Mouse (Mus musculus) left cerebral cortex, postnatal 14 days (tissue): ENCODE results near the gene Canx. TPM values are rescaled to one million over a fixed set of nuclear protein-coding genes. Genes with fewer than 3 reads are reported as not detected.
"Not testable (repeated sequence)": the region's sequence is repeated elsewhere in the genome, so short reads cannot be mapped to it uniquely, and the experiment has no call there.

Source experiments
- DNase-seq, 2 experiments: peaks; one replicate each; pipeline ENCODE4 v3.0.0; 2021 to 2022; ENCODE audit warnings: low spot score in 2 of 2, mixed read lengths in 1 of 2
- intact Hi-C: fragments of 180-260 bp; cut with DNase I; formaldehyde crosslinking; loops from one replicate; pipeline ENCODE4 v1.15.1; 2025
- total RNA-seq, 2 experiments: library from RNA; stranded (reverse); gene quantifications; 2 replicates each; pipeline ENCODE4 v1.2.3; 2021

The Canx gene
- total RNA-seq, 2 experiments from 2014 or later = 404 to 407 TPM

DNA sequence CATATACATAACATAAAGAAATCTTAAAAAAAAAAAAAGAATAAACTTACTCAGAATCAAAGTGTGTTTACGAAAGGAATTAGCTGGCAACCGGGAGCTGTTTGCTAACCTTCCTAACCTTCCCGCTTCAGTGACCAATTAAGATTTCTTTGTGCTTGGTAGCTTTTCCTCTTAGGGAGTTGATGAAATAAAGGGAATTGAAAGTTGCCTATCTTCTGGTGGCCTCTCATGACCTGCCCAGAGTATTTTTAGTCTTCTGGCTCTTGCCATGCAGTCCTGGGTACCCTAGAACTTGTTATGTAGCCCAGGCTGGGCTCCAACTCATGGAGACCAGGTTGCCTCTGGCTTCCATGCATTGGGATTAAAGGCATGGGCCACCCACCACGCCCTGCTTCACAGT, 20.0 kb upstream of the Canx start:
- intact Hi-C loops = no loop called here
- no peak for DNase-seq

DNA sequence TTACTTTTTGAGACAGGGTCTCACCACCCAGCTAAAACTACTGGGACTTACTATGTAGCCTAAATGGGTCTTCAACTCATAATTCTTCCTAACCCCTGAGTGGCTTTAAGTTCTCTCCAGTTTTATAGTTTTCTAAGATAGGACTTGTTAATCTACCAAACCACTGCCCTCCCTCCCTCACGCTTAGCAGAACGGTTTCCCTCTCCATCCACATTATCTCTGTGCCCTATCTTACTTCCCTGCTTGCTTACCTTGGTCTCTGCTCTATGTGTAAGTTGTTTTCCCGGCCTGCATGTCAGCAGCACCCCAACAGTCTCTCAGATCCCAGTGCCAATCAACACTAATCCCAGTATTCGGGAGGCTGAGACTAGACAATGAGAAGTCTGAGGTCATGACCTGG, 11.4 kb upstream of the Canx start:
- intact Hi-C loops = no loop called here

DNA sequence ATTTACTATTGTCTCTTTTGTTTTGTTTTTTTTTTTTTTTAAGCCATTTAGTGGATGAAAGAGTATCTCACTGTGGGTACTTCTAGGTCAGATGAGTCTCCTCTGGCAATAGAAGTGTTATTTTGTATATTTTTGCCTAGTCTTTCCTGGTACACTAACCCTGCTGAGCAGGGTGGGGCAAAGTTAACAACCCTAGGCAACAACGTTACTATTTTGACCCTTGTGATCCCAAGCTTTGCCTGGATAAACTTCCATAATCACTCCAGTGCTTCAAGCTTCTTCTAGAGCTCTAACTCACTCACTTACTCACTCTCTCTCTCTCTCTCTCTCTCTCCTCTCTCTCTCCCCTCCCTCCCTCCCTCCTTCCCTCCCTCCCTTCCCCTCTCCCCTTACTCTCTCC, 10.7 kb upstream of the Canx start:
- intact Hi-C loops = no loop called here
- no peak for DNase-seq

More for the DNA sequence above, 11.4 kb upstream of the Canx start:
- no peak for DNase-seq

DNA sequence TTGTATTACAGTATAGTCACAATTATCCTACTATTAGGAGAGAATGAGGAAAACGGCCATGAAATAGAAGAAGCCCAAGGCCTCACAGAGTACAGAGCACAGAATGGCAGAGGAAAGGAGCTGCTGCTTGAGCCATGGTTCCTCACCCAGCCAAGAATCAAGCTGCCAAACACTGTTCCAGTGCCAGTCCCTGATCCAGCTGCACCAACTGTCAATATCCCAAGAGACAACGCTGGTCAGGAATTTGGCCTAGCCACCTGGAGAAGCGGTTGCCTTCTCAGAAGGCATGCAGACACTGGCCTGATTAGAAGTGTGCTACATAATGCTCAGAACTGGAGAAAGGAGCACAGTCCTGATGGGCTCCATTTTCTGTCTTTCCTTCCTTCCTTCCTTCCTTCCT, 7.7 kb upstream of the Canx start:
- intact Hi-C loops = no loop called here
- no peak for DNase-seq

DNA sequence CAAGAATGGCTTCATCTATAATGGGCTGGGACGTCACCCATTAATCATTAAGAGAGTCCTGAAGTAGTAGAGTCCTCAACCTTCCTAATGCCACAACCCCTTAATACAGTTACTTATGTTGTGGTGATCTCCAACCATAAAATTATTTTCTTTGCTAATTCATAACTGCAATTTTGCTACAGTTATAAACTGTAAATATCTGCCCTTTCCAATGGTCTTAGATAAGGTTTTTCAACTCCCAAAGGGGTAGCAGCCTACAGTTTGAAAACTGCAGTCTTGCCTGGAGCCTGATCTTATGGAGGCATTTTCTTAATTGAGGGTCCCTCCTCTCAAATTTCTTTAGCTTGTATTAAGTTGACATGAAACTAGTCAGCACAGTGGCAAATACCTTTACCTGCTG, 3.9 kb upstream of the Canx start:
- intact Hi-C loops = loop anchor here (5.0 kb wide), 1 partner anchor 33 kb away; no protein-coding TSS in a partner anchor
- DNase-seq = no peak

DNA sequence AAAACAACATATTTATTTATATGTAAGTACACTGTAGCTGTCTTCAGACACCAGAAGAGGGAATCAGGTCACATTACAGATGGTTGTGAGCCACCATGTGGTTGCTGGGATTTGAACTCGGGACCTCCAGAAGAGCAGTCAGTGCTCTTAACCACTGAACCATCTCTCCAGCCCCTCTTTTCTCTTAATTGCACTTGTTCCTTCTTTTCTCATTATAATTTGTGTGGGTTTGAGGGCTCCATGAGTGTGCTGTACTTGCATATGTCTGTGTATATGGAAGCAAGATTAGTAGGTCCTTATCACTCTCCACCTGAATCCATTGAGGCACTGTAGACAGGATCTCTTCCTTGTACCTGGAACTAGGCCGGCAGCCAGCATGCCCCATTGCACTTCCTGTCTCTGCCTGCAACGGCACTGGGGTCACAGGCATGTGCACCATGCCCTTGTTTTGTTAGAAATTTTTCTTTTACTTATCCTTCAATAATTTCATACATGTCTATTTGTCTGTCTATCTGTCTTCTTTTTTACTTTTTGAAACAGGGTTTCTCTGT, 2.7 kb upstream of the Canx start:
- DNase-seq = no peak
- intact Hi-C loops = loop anchor here (5.0 kb wide), 1 partner anchor 34 kb away; no protein-coding TSS in a partner anchor

DNA sequence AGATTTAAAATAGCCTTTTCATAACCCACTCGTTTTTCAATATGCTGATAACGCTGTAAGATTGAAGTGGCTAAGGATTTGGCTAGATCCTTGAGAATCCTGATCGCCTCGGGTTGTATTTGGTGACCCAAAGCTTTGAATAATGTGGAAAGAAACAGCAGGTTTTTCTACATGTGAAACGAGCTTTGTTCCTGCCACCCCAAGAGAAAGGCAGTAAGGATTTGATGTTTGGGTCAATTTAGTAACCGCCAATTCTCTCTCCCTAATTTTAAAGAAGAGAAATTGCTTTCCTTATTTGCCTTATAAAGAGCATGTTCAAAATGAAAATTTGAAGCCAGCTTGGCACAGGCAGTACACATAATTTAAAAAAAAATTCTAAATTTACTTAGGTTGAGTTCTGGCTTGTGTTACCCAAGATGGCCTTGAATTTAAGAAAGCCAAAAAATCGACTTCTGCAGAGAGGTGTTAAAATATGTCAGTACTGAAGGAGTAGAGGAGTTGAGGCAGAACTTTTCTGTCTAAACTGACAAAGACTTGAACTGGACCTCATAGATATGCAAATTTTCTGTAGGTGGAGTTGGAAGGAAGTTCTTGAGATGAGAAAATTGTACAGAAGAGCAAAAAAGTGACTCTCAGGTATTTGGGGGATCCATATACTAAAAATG, 961 bp upstream of the Canx start:
- peak in 1 of 2 experiments; percentile 8 for DNase-seq
- intact Hi-C loops = loop anchor here (5.0 kb wide), 1 partner anchor 36 kb away; no protein-coding TSS in a partner anchor

DNA sequence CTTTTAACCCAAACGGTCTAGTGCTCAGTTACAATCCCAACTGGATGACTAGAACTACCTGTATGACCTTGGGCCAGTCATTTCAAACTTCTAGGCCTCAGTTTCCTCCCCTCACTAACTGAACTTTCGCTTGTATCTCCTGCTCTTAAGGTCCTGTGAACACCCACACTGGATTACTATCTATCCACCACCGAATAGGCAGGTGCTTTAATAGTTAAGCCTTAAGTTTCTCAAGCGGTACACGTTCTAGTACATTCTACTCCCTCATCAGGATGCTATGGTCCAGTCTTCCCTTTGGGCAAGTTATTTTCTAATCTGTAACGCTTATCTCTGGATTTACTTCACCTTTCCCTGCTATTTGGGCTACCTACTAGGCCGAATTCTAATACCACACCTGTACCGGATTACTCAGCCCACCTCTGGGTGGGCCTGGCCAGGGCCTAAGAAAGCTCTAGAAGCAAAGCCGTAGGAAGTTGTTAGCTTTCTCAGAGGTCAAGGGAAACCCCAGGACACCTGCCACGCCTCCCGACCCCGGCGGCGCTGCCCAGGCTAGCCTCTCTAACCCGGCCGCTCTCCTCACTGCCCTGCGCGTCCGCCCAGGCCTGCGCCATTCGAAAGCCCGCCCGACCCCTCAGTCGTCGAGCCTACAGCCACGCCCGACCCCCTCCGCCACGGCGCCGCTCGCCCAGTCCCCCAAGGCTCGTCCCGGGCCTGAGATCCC, 562 bp downstream of the Canx start:
- intact Hi-C loops = loop anchor here (5.0 kb wide), 1 partner anchor 37 kb away; no protein-coding TSS in a partner anchor
- no peak for DNase-seq

DNA sequence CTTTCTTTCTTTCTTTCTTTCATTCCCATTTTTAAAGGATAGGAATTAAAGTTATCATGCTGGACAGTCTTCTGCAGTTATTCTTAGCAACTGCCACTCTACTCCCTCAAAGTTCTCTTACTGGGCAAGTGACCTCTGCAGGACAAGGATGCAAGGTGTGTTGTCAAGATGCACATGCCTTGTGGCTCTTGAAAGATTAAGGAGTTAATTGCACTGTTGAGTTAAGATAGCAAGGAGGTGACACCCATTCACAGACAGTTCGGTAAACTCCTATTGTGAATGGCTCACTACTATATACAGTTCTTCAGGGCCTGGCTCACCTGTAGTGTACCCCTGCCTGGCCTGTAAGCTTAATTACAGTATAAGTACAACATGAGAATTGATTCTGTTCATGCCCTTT, 1.6 kb downstream of the Canx start:
- DNase-seq = no peak
- intact Hi-C loops = no loop called here

DNA sequence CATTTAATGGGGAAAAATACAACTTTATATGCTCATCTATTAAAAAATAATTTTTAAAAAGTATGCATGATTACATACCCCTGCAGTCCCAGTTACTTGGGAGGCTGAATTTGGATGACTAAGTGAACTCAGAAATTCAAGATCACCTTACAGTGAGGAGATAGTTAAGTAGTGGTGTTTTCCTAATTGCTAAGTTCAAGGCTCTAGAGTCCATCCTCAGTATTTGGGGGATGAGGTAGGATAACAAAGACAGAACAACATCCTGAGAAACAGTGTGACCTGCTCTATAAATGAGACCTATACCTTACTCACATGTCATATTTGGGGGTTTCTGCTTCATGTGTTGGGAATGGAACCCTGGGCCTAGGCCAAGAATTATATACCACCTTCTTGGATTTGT, 3.1 kb downstream of the Canx start:
- no peak for DNase-seq
- intact Hi-C loops = no loop called here

DNA sequence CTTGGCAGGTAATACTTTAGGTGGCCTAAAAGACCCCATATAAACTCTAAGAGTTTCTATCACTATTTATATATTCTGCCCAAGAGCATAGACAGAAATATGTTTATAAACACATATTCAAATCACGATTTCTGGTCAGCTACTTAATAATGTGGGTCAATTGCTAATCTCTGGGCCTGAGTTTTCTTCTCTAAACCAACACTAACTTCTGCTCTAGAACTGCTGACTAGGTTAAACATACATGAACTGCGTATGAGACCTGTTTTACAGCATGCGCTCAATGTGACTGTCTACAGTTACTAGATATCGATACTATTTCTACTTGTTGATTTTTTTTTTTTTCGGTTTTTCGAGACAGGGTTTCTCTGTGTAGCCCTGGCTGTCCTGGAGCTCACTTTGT, 4.2 kb downstream of the Canx start:
- intact Hi-C loops = no loop called here
- DNase-seq = no peak

DNA sequence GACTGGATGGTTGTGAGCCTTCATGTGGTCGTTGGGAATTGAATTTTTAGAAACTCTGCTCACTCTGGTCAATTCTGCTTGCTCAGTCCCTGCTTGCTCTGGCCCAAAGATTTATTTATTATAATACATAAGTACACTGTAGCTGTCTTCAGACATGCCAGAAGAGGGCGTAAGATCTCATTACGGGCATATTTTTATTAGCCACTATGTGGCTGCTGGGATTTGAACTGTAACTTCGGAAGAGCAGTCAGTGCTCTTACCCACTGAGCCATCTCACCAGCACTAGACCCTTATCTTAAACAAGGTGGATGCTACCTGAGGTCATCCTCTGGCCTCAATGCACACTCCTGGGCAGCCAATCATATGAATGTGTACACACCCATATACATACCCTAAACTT, 6.1 kb downstream of the Canx start:
- intact Hi-C loops, DNase-seq: not testable (repeated sequence)

DNA sequence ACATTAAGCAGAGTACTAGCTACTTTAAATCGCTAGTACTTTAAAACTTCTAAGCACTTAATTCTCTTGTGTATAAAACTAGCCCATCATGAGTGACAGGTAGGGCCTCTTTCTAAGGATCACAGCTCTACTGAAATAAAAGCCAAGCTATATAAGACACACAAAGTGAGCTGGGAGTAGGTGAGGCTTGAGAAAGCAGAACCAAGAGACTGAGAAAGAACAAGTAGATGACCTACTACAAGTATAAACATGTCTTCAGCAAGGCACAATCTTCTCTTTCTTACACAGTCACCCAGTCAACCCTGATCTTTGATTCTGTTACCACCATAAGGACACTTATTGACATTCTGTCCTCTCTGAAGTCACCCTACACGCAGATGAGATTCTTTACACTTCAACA, 12.7 kb downstream of the Canx start:
- DNase-seq = no peak
- intact Hi-C loops = no loop called here

DNA sequence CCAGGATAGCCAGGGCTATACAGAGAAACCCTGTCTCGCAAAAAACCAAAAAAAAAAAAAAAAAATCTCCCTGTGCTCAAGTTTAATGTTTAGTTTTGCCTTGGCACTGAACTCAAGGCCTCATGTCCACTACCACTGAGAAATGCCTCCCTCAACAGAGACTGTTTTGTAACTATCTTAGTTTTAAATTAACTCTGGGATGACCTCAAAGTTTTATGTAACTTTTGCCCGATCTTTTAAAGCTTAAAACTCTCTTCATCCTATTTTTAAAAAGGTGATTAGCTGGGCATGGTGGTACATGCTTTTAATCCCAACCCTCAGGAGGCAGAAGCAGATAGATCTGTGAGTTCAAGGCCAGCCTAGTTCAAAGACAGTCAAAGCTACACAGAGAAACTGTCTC, 22.1 kb downstream of the Canx start:
- intact Hi-C loops = no loop called here
- no peak for DNase-seq

DNA sequence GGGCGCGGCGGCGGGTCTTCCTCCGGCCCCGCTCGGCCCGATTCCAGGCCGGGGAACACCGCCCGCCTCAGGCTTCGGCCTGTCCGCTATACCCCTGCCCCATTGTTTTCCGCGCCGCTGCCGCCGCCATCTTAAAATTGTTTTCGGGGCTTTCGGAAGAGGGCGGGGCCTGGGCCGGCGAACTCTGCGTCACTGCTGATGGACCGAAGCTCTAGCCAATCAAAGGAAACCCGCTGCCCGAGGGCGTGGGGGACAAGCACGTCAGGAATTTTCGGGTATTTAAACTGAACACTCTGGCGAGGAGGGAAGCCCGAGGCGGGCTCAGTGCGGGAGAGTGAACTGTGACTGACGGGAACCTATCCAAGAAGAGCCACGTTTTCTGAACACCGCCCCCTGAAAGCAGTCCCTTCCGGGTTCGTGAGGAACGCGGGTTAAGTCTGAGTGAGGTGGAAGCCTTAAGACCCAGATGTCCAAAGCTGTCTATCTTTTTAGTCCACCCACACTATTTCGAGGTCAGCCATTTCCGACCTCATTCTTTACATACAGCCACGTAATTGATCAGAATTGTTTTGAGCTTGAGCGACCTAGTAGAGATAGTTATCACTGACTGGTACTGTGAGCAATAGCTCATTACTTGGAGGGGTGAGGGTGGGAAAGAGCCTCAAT, 33.1 kb downstream of the Canx start, which contains the start of gene Maml1:
Gene Maml1, minus strand, starts transcription at position 122 of the 666 bp plus-strand sequence.
- peak; percentile 98 to 99 for DNase-seq
- intact Hi-C loops = loop anchor here (5.0 kb wide), 1 partner anchor 55 kb away; the partner anchor contains the start of gene Ltc4s

DNA sequence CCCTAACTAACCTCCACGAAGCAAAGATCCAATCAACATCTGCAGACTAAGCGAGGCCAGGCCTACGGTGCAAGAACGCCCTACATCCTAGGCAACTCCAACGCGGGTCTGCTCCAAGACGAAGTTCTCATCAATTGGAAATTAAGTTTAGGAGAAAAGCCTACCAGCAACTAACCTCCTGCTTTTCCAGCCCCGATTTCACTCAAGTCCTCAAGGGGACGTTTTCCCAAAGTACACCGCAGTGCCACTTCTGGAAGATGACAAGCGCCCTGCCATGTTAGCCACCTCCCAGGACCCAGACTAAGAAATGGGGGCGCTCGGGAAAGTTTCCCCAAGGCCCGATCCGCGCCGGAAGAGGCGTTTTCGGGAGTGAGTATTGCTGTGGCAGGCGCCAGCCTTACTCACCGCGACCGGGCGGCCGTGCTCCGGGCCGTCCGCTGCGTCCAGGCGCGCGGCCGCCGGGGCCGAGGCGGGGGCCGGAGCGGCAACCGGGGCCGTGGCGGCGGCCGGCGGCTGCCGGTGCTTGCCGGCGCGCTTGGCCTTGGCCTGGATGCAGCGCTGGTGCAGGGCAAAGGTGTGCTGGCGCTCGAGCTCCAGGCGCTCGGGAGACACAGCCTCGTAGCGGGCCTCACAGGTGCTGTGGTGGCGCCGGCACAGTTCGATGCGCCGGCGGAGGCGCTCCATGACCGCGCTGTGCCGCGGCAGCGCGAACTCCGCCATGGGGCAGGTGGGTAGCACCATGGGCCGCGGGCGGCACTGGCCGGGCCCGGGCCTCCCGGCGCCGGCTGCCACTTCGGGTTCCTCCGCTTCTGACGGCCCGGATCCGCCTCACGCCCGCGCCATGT, 33.9 kb downstream of the Canx start:
- intact Hi-C loops = loop anchor here (5.0 kb wide), 1 partner anchor 54 kb away; the partner anchor contains the start of gene Ltc4s
- peak; percentile 17 to 41 for DNase-seq

DNA sequence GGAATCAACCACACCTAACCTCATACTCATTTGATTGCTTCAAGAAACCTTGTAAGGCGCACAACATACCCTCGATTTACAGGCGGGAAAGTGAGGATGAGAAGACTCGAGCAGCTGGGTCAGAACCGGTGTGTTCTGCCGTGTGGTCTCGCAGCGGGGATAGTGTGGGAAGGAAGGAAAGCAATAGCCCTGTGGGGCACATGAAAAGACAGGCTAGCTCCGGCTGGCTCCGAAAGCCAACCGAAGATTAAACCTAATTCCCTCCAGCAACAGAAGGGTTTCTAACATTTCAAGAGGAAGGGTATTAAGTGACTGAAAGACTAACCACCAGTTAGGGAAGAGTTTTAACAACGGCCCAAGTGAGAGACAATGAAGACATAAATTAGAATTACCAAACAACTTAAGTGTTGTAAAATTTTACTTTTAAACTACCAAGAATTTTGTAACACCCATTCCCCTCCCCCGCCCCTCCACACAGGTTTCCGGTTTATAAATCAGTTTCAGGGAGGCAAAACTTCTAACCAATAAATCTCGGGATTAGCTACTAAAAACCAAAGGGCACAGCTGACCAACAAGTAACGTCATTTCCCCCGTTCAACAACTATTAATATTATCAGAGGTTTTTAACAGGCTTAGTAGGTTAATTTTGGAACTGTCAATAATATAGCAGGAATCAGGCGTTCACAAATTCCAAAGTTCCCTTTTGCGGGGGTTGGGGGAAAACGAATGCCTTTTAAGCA, 34.8 kb downstream of the Canx start:
- DNase-seq = no peak
- intact Hi-C loops = loop anchor here (5.0 kb wide), 1 partner anchor 53 kb away; the partner anchor contains the start of gene Ltc4s

DNA sequence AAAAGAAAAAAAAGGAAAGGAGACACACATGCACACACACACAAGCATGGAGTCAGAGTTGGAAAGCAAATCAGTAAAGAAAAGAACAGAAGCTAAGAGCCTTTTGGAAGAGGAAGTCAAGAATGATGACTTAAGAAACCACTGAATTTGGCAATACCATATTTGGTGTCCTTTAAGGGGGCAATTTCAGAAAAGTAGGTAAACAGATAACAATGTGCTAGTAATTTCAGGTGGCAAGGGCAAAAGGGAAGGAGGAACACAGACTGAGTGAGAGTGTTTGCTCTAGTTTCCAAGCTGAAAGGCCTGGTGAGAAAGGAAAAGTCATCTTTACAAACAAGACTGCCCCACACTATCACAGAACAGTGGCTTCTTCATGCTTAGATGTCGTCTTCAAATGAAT, 39.0 kb downstream of the Canx start:
- no peak for DNase-seq
- intact Hi-C loops = no loop called here
